Mouse (Mus musculus) c-Kit-positive CD71-positive TER-119-positive erythroid progenitor cells, embryonic 14.5 days (primary cell): Measurements from ENCODE around the gene Cyp2j6.
"Not testable (repeated sequence)": the region's sequence is repeated elsewhere in the genome, so short reads cannot be mapped to it uniquely, and the experiment has no call there.

Experiments
- DNase-seq: peaks from one replicate; pipeline ENCODE4 v3.0.0-alpha.2; 2013; ENCODE audit warnings: low spot score

The Cyp2j6 gene

DNA sequence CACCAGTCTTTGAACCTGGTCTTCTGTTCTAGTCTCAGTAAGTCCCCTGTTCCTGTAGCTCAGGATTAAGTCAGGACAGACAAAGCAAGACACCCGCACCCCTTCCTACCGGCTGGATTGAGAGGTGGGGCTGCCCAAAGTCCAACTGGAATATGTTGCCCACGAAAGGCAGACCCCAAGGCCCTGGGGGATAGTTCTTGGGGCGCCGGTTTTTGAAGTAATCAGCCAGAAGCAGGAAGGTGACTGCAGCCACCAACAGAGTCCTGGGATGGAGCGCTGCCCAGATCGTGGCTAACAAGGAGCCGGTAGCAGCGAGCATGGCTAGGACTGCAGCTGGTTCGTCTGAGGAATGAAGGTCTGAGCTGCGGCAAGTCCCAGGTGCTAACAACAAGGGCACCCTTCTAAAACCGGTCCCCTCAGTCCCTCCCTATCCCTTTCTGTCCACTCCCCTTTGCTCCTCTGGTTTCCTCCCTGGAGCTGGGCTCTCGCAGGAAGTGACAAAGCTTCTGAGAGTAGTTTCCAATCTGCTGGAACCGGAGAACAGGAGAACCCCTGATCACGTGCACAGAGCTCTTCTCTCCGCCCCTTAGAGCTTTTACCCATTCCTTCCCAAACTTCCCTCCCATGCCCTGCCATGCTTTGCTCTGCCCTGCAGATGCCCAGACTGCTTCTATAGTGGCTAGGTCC, at the start of gene Cyp2j6:
TSS of gene Cyp2j6 (minus strand) at position 529 of the 687 bp plus-strand sequence.
- no peak for DNase-seq

DNA sequence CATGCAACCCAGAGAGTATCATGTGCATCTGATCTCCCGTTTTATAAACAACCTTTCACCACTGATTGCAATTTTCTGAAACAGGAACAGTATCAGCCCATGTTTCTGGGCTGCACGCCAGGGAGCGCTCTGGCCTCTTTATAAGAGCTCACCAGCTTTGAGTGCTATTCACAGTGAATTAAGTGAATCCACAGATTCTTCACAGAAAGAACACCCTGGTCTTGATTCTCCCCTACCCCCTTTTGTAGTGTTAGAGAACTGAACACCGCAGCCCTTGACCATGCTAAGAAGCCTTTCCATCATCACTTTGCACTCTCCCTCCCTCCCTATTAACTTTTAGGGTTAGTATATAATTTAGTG, 38.3 kb upstream of the Cyp2j6 start:
- no peak for DNase-seq

DNA sequence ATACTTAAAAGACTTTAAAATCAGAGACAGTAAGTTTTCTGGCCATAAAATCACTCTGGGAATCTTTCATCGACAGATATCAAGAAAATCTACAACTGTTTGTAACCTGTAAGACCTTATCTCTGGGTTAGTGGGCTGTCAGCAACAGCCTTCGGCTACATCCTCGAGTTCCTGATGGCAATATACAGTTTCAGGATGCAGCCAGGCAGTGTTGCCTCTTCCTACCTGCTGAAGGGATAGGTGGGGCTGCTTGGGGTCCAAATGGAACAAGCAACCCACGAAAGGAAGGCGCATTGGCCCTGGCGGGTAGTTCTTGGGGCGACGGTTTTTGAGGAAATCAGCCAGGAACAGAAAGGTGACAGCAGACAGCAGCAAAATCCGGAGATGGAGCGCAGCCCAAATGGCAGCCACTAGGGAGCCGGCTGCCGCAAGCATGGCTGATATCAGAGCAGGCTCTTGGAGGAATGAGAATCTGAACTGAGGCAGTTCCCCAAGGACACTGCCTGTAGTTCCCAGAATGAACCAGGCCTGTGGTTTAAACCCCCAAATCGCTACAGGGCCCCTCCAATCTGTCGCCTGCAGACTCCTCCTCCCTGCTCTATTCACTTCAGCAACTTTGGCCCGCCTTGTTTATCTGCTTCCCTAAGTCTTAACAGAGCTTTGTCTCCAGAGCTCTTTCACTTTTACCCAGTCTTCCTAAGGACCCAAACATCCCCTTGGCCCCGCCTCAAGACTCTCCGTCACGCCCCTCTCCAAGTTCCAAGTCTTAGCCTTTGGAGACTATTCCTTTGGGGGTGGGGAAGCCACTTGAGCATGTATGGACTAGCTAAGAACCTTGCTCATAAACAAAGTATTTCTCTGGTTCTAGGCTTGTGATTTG, 37.7 kb upstream of the Cyp2j6 start, which contains the start of gene Cyp2j9:
TSS of gene Cyp2j9 (minus strand) at position 668 of the 880 bp plus-strand sequence.
- DNase-seq = no peak

DNA sequence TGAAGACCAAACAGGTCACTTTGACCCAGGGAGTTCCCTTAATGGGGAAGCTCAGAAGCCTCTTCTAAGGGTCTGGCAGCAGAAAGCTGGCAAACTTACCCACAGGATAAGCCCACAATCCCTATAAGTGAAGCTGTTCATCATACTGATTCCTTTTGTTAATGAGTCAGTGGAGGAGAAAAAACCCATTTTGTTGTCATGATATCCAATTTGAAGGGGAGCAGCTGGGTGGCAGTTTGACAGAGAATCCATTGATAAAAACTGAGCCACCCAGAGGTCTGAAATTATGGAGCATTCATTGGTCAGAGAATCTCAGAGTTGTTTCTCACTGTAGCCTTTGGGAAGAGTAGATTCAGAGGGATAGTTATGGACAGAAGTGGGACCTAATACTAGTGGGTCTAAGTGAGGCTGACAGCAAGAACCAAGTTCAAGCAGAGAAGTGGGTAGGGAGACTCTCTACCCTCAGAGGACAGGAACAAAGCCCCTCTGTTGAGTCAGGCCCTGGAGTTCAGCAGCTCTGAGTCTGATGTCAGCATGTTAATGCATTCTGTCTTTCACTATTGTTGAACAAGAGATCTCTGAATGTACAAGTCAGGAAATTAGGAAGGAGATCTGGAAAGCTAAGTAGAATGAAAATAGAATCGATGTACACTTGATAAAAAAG, 28.1 kb upstream of the Cyp2j6 start:
- DNase-seq = no peak

DNA sequence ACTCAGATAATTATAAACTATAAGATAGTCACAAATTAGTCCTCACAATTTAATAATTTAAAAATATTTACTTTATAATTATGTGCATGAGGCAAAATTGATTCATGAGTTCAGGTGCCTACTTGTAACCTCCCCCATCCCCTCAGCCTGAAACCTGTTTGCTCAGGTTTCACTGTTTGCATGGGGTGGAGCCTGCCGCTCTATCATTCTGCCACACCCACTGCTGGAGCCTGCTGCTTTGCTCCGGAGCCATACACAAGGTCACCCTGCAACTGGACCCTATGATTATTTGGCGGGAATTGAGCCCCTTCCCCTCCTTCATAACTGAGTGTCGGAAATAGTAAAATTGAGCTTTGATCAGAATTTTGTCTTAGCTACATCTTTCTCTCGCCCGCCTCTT, 26.9 kb upstream of the Cyp2j6 start:
- DNase-seq = not testable (repeated sequence)

DNA sequence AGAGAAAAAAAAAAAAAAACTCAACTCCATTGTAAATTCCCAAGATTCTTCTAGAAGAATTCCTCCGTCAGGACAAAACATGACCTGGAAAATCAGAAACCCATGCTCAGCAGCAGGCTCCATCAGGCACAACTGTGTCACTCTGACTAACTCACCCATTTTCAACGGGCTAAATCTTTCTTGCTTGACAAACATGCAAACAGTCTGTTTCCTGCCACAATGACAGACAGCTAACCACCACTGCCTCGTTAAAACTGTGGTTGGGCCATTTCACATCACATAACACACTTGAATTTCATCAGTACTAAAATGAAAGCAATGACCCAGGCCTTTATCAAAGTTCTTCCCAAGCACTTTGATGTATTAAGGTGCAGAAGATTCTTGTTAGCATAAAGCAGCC, 16.0 kb upstream of the Cyp2j6 start:
- no peak for DNase-seq

DNA sequence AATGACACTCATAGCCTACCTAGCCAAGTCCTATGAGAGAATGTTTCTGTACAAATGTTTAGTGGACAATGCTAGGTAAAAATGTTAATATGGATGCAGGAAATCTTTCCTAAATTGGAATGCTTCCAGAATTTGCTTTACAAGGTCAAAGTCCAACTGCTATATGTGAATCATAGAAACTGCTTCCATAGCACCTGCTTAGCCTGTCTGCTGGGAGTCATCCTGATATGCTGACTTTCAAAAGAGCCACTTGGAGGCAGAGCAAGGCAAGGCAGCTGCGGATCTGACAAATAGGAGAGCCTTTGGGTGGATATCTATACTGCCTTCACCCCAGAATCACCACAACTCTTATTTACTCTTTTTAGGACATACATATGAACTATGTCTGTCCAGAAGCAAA, 14.5 kb upstream of the Cyp2j6 start:
- no peak for DNase-seq

DNA sequence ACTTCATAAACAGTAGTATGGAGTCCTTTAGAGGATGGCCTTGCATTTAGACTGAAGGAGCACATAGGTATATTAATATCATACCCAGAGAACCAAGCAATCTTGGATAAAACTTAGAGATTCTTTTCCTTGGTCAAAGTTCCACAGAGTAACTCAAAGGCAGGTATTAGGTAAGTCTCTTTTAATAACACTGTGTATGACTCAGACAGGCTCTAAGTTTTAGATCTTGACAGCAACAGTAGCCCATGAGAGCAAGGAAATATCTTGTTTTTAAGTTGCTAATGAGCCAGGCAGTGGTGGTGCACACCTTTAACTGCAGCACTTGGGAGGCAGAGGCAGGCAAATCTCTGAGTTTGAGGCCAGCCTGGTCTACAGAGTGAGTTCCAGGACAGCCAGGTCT, 12.3 kb upstream of the Cyp2j6 start:
- no peak for DNase-seq

DNA sequence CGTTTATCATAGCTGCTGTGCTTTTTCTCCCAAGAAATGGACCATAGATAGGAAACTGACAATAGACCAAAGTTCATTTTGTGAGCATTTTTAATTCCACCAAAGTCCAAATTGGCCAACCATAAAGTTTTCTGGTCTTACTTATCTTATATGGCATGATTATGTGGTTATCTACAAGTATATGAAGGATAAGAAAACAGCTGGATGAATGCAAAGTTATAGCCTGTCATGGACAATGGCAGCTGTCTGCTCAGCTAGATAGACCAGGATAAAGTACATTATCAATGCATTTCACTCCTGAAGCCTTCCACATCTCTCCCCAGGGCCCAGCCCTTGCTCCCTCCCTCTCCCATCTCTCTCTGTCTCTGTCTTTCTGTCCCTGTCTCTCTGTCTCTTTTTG, 7.0 kb upstream of the Cyp2j6 start:
- DNase-seq = no peak

DNA sequence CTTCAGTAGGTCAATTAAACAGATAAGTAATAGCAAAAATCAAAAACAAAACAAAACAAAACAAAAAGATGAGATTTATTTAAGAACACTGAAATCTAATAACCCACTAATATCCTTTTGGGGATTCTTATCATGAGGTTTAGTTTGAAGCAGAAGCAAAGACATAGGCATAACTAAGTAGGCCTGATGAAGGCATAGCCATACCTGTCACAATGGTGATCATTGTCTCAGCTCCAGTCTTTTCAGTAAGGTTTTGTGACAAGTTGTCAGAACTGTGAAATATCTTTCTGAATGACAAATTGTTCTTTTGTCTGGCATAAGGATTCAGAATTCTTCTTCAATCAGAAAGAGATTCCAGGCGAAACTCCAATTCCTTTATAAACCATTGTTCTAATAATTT, 6.3 kb upstream of the Cyp2j6 start:
- no peak for DNase-seq

DNA sequence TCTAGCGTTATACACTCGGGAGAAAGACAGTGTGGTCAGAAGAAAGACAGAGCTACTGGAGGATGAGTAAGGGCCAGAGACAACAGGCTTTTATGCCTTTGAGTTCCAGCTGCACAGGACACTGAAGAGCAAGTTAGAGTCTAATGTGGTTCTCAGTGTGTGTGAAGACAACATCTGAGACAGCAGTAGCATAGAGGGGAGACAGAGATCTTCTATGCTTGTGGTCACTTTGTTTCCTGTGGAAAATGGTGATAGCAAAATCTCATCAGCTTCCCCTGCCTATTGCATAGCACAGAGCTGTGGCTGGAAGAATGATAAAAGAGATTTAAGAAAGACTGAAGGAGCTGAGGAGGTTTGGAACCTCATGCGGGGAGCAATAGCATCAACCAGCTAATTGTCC, 1.8 kb downstream of the Cyp2j6 start:
- DNase-seq = no peak

DNA sequence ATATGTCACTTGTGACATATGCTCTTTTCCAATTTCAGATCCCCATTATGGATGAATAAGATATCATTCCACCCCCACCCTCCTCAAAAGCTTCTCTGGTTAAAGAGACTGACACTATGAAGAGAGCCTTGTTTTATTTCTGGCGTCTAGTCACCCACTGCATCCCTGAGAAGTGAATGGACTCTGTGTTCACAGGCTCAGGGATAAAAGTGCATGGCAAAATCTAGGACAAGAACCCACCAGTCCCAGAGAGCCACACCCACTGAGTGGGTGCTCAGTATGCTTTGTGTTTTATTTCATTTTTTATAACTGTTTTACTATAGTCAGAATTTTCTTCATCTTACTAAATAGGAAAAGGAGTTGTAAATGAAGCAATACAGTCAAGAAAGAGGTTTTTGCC, 7.5 kb downstream of the Cyp2j6 start:
- DNase-seq = no peak

DNA sequence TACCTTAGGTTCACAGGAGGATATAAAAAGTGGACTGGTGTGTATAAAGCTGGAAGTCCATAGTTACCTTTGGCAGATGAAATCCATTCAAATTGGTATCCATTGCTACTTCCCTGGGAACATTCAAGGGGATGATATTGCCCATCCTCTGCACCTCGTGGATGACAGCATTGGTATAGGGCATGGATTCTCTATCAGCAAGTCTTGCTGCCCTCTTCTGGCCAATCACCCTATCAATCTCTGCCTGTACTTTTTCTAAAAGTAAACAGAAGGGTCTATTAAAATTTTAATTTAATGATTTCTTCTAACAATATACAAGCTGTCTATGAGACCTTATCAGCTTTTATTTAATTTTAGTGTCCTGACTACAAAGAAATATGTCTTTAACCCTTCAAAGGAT, 27.7 kb downstream of the Cyp2j6 start:
- DNase-seq = no peak

DNA sequence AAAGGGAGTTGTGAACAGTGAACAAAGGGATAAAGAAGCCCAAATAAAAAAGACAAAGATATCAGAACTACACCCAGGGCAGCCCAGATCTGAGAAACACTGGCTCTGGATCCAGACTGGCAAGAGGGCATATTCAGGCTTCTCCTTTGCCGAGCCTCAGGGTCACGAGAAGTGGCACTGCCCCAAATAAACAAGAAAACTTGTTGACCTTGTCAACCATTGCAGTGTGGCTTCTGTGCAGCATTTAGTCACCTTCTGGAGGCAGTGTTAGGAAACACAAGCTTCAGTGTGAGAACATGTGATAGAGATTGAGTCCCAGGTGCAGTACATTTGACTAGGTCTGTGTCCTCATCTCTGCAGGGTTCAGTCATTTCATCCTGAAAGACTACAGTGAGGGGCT, 31.2 kb downstream of the Cyp2j6 start:
- DNase-seq = no peak

DNA sequence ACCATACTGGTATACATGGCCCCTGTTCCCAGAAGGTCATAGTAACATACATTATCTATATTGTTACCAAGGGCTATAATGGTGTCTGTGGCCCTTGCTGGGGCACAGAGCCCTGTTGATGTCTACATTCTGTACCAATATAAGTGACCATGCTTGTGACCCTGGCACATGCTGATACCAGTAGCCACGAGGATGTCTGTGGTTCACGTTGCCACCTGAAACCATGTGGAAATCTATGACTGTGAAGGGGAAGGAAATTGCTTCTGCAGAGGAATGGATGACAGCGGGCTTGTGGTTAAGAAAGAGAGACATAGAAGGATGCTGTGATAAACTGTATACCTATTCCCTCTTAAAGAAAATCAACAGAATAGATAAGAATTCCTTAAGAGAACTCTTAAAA, 43.4 kb downstream of the Cyp2j6 start:
- DNase-seq = no peak

DNA sequence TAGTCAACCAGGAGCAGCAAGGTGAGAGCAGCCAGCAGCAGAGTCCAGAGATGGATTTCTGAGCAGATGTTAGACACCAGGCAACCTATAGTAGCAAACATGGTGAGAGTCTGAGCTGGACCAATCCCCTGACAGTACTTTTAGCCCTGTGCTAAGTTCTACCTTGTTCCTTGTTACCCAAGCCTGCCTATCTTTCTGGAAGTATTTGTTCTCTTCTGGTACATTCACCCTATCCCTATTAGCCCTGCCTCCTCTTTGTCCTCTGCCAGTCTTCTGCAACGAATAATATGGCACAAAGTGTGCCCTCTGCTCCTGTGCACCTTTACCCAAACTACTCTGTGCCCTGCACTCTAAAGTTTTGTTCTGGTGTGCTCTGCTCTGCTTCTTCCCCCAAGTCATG, 46.2 kb downstream of the Cyp2j6 start, which contains the start of gene Cyp2j8:
TSS of gene Cyp2j8 (minus strand) at position 101 of the 400 bp plus-strand sequence.
- DNase-seq = no peak
